Mouse (Mus musculus) lung, postnatal 0 days (tissue): ENCODE results near the gene Bri3. TPM values are rescaled to one million over a fixed set of nuclear protein-coding genes. Genes with fewer than 3 reads are reported as not detected.

Experiments used
- ATAC-seq: fragments of 200-750 bp; cut with Nextera tagmentation; 2 replicates; pipeline ENCODE4 v1.8.0; 2017; ENCODE audit warnings: moderate library complexity
- DNase-seq: peaks from one replicate; pipeline ENCODE4 v3.0.0-alpha.2; 2016; ENCODE audit warnings: low spot score
- H3K27ac ChIP-seq: fragments of 300-500 bp; sonication (generic); 2 replicates; pipeline ENCODE4 v1.5.1; 2014; ENCODE audit warnings: antibody characterized with exemption, mild to moderate bottlenecking, low read length, mixed read lengths
- H3K27me3 ChIP-seq: fragments of 300-500 bp; sonication (generic); replicated peaks from 2 replicates; pipeline ENCODE4 v1.6.1; 2014; ENCODE audit warnings: low read length, mixed read lengths; ENCODE audit not compliant: insufficient read depth
- H3K36me3 ChIP-seq: fragments of 300-500 bp; sonication (generic); 2 replicates; pipeline ENCODE4 v1.6.1; 2014; ENCODE audit warnings: low read length, mixed read lengths; ENCODE audit not compliant: insufficient read depth
- H3K4me1 ChIP-seq: fragments of 300-500 bp; sonication (generic); 2 replicates; pipeline ENCODE4 v1.6.1; 2014; ENCODE audit warnings: antibody characterized with exemption, low read depth, low read length, mixed read lengths; ENCODE audit not compliant: insufficient read depth
- H3K4me2 ChIP-seq: fragments of 300-500 bp; sonication (generic); replicated peaks from 2 replicates; pipeline ENCODE4 v1.6.1; 2014; ENCODE audit warnings: low read depth, mild to moderate bottlenecking, low read length, moderate library complexity, mixed read lengths
- H3K4me3 ChIP-seq: fragments of 300-500 bp; sonication (generic); 2 replicates; pipeline ENCODE4 v1.5.1; 2014; ENCODE audit warnings: low read depth, low read length
- H3K9ac ChIP-seq: fragments of 300-500 bp; sonication (generic); replicated peaks from 2 replicates; pipeline ENCODE4 v1.6.1; 2014; ENCODE audit warnings: low read depth, mild to moderate bottlenecking
- H3K9me3 ChIP-seq: fragments of 300-500 bp; sonication (generic); 2 replicates; pipeline ENCODE4 v1.6.1; 2016; ENCODE audit warnings: low read length, mixed read lengths
- CTCF ChIP-seq: IDR thresholded peaks from 2 replicates; pipeline ENCODE4 v1.5.1; 2016; ENCODE audit warnings: antibody characterized with exemption, mild to moderate bottlenecking
- EP300 ChIP-seq: IDR thresholded peaks from 2 replicates; pipeline ENCODE4 v1.6.1; 2016; ENCODE audit warnings: antibody characterized with exemption, mild to moderate bottlenecking, control low read depth
- WGBS: fragments of 180-500 bp; shearing (Covaris S2); extraction: QIAGEN DNeasy Blood & Tissue Kit; methylation state at CpG from one replicate; pipeline ENCODE4 v1.1.7; 2014; 5-methylcytosine and 5-hydroxymethylcytosine counted together
- polyA plus RNA-seq: library from polyadenylated mRNA; unstranded; fragments of >200 nt; fragmentation: Nextera tagmentation; extraction: Ambion mirVana; gene quantifications from 2 replicates; pipeline ENCODE4 v1.2.1, GENCODE M21; 2015

Bri3 gene
- polyA plus RNA-seq, 1 experiment from 2014 or later: 286 TPM

- Histone ChIP-seq H3K4me3 (no peak overlapping the region), H3K9ac (no peak overlapping the region), H3K27me3 (no peaks in the 10 kb centered on the region), H3K4me2 (no peak overlapping the region), H3K27ac (no peak overlapping the region), H3K9me3 (no peaks in the 10 kb centered on the region), H3K4me1 (no peaks in the 10 kb centered on the region), H3K36me3 (no peaks in the 10 kb centered on the region)
- 61% methylated on average over 4 of the region's 4 CpGs for WGBS
- no peak for DNase-seq
- no peak for ATAC-seq
- TF ChIP-seq CTCF (no peak), EP300 (no peak)
These were observed 168.5 kb downstream of the Bri3 start for GRCm38 (mm10) chr5:144412781-144413180.

GRCm38 (mm10) chr5:144418456-144418855 lies 174.2 kb downstream of the Bri3 start:
- DNase-seq (no peak), ATAC-seq (no peak)
- Histone ChIP-seq H3K9ac (no peak overlapping the region), H3K27ac (no peak overlapping the region), H3K36me3 (no peaks in the 10 kb centered on the region), H3K4me1 (no peaks in the 10 kb centered on the region), H3K9me3 (no peaks in the 10 kb centered on the region), H3K4me3 (no peak overlapping the region), H3K4me2 (no peak overlapping the region), H3K27me3 (no peaks in the 10 kb centered on the region)
- WGBS: 86% methylated on average over 12 of the region's 12 CpGs
- no peak for TF ChIP-seq CTCF
- no peak for TF ChIP-seq EP300

- Histone ChIP-seq H3K27me3 (no peaks in the 10 kb centered on the region), H3K4me1 (no peaks in the 10 kb centered on the region), H3K36me3 (no peaks in the 10 kb centered on the region), H3K27ac (no peak overlapping the region), H3K4me3 (no peak overlapping the region), H3K9ac (no peak overlapping the region), H3K4me2 (no peak overlapping the region), H3K9me3 (no peaks in the 10 kb centered on the region)
- DNase-seq (no peak), ATAC-seq (no peak)
- no peak for TF ChIP-seq EP300
- no peak for TF ChIP-seq CTCF
- WGBS: 53% methylated on average over 8 of the region's 8 CpGs
These were observed 175.8 kb downstream of the Bri3 start for GRCm38 (mm10) chr5:144420001-144420400.

GRCm38 (mm10) chr5:144426697-144427096 lies 182.5 kb downstream of the Bri3 start:
- no peaks in the 10 kb centered on the region for H3K36me3 ChIP-seq
- no peaks in the 10 kb centered on the region for H3K4me1 ChIP-seq
- H3K4me2 ChIP-seq: no peak overlapping the region
- H3K4me3 ChIP-seq: no peak overlapping the region
- no peaks in the 10 kb centered on the region for H3K9me3 ChIP-seq
- no peak for ATAC-seq
- H3K27ac ChIP-seq: no peak overlapping the region
- no peak for DNase-seq
- WGBS: 36% methylated on average over 3 of the region's 3 CpGs
- no peak for TF ChIP-seq CTCF
- no peak for TF ChIP-seq EP300
- H3K27me3 ChIP-seq: no peaks in the 10 kb centered on the region
- H3K9ac ChIP-seq: no peak overlapping the region

- H3K9me3 ChIP-seq: no peaks in the 10 kb centered on the region
- no peak overlapping the region for H3K27ac ChIP-seq
- ATAC-seq (no peak), DNase-seq (no peak)
- WGBS: 54% methylated on average over 9 of the region's 9 CpGs
- H3K36me3 ChIP-seq: no peaks in the 10 kb centered on the region
- H3K4me1 ChIP-seq: no peaks in the 10 kb centered on the region
- H3K4me2 ChIP-seq: no peak overlapping the region
- H3K4me3 ChIP-seq: no peak overlapping the region
- H3K27me3 ChIP-seq: no peaks in the 10 kb centered on the region
- no peak for TF ChIP-seq EP300
- no peak for TF ChIP-seq CTCF
- H3K9ac ChIP-seq: no peak overlapping the region
These were observed 183.6 kb downstream of the Bri3 start for GRCm38 (mm10) chr5:144427861-144428260.

GRCm38 (mm10) chr5:144431481-144431880 lies 187.2 kb downstream of the Bri3 start:
- Histone ChIP-seq H3K9me3 (no peaks in the 10 kb centered on the region), H3K27me3 (no peaks in the 10 kb centered on the region), H3K36me3 (no peaks in the 10 kb centered on the region), H3K9ac (no peak overlapping the region), H3K4me1 (no peaks in the 10 kb centered on the region), H3K27ac (no peak overlapping the region), H3K4me3 (no peak overlapping the region), H3K4me2 (no peak overlapping the region)
- 74% methylated on average over 6 of the region's 6 CpGs for WGBS
- TF ChIP-seq EP300: no peak
- no peak for TF ChIP-seq CTCF
- DNase-seq (no peak), ATAC-seq (no peak)

GRCm38 (mm10) chr5:144439286-144440040 lies 195.2 kb downstream of the Bri3 start:
- no peak overlapping the region for H3K27ac ChIP-seq
- no peaks in the 10 kb centered on the region for H3K27me3 ChIP-seq
- H3K4me3 ChIP-seq: no peak overlapping the region
- WGBS: 69% methylated on average over 10 of the region's 10 CpGs
- no peak overlapping the region for H3K4me2 ChIP-seq
- no peaks in the 10 kb centered on the region for H3K36me3 ChIP-seq
- ATAC-seq (no peak), DNase-seq (no peak)
- TF ChIP-seq CTCF (no peak), EP300 (no peak)
- no peaks in the 10 kb centered on the region for H3K9me3 ChIP-seq
- no peaks in the 10 kb centered on the region for H3K4me1 ChIP-seq
- H3K9ac ChIP-seq: no peak overlapping the region
